Comparison of ENCODE assay signal across 8 mouse cellular contexts in genomic region chr3:34650621-34651361, GRCm38 (mm10). TPM values are rescaled to one million over a fixed set of nuclear protein-coding genes. Genes with fewer than 3 reads are reported as not detected.
A peak's percentile ranks its signal among the peaks of the same experiment; 100 is the strongest.
DNase-seq lines count a peak whose midpoint lies in the region; ATAC-seq and TF ChIP-seq lines count a peak whose summit lies in the region.

No protein-coding gene starts in this region.

- no peaks in the 10 kb centered on the region for H3K36me3 ChIP-seq in heart, postnatal 0 days (replicated peaks; ENCODE audit: control insufficient read depth, insufficient read depth, low read length)
- H3K36me3 ChIP-seq in liver, postnatal 0 days (replicated peaks; ENCODE audit: insufficient read depth, low read length), result no peaks in the 10 kb centered on the region

- H3K4me2 ChIP-seq in heart, postnatal 0 days (ENCODE audit: low read depth, low read length), result peak overlapping the region; percentile 54
- H3K4me2 ChIP-seq in liver, postnatal 0 days (ENCODE audit: low read depth, low read length), result peak overlapping the region; percentile 52; the same call in 1 of the 2 replicates

- under 1% methylated on average over 66 of the region's 67 CpGs for WGBS in heart, postnatal 0 days
- 3% methylated on average over 65 of the region's 67 CpGs for WGBS in liver, postnatal 0 days (ENCODE audit: insufficient replicate concordance)

- no peak for DNase-seq in layer of hippocampus, adult 2 months (ENCODE audit: low spot score in 2 of 2)
- no peak for DNase-seq in layer of hippocampus, adult 11-12 months (ENCODE audit: low spot score)
- peak; percentile 68 for DNase-seq in embryo, embryonic 10.5 days (ENCODE audit: low spot score)
- DNase-seq in heart, postnatal 0 days (ENCODE audit: low spot score), result no peak
- peak; percentile 34 for DNase-seq in liver, postnatal 0 days
- peak; percentile 26 for DNase-seq in testis, postnatal 14 days (ENCODE audit: low spot score)
- DNase-seq in spleen, postnatal 4 days (ENCODE audit: low spot score in 2 of 2), result no peak
- DNase-seq in spleen, adult 12 weeks (ENCODE audit: low spot score), result no peak

- TF ChIP-seq EP300 in heart, postnatal 0 days (IDR thresholded peaks at IDR 0.05; ENCODE audit: low read depth), result no peak
- no peak for TF ChIP-seq EP300 in liver, postnatal 0 days (IDR thresholded peaks at IDR 0.05; ENCODE audit: low read depth)

- TF ChIP-seq CTCF in layer of hippocampus, adult 2 months (conservative IDR thresholded peaks at IDR 0.05), result no peak
- TF ChIP-seq CTCF in heart, postnatal 0 days (IDR thresholded peaks at IDR 0.05; ENCODE audit: low read depth), result no peak
- TF ChIP-seq CTCF in liver, postnatal 0 days (IDR thresholded peaks at IDR 0.05; ENCODE audit: low read depth), result no peak

- peaks cover 5% of the 10 kb centered on the region; the same call in 1 of the 2 replicates for H3K4me1 ChIP-seq in heart, postnatal 0 days (ENCODE audit: control insufficient read depth, insufficient read depth)
- H3K4me1 ChIP-seq in liver, postnatal 0 days (ENCODE audit: insufficient read depth), result peaks cover 7% of the 10 kb centered on the region; the same call in 1 of the 2 replicates

- peak overlapping the region; percentile 76 for H3K27ac ChIP-seq in layer of hippocampus, adult 2 months
- no peak overlapping the region for H3K27ac ChIP-seq in heart, postnatal 0 days (ENCODE audit: low read depth)
- no peak overlapping the region for H3K27ac ChIP-seq in liver, postnatal 0 days (ENCODE audit: low read depth)

- no peak overlapping the region for H3K9ac ChIP-seq in heart, postnatal 0 days (replicated peaks; ENCODE audit: low read depth, low read length)
- no peak overlapping the region for H3K9ac ChIP-seq in liver, postnatal 0 days (replicated peaks)

- H3K9me3 ChIP-seq in heart, postnatal 0 days (replicated peaks; ENCODE audit: control insufficient read depth, low read length), result no peaks in the 10 kb centered on the region
- no peaks in the 10 kb centered on the region for H3K9me3 ChIP-seq in liver, postnatal 0 days (ENCODE audit: low read length)

- ATAC-seq in heart, postnatal 0 days (ENCODE audit: insufficient read depth, low read depth), result peak; percentile 39; the same call in 1 of the 2 replicates
- no peak for ATAC-seq in liver, postnatal 0 days

- H3K27me3 ChIP-seq in heart, postnatal 0 days (ENCODE audit: control insufficient read depth, insufficient read depth, low read length), result peaks cover 93% of the 10 kb centered on the region
- peaks cover 93% of the 10 kb centered on the region for H3K27me3 ChIP-seq in liver, postnatal 0 days (ENCODE audit: insufficient read depth, low read length)

- H3K4me3 ChIP-seq in layer of hippocampus, adult 2 months, result peak overlapping the region; percentile 57
- H3K4me3 ChIP-seq in heart, postnatal 0 days (ENCODE audit: low read depth, low read length), result peak overlapping the region; percentile 41
- peak overlapping the region; percentile 35; the same call in 1 of the 2 replicates for H3K4me3 ChIP-seq in liver, postnatal 0 days (ENCODE audit: low read depth, low read length)

RNA-seq across cellular contexts. Expression of gene Sox2, which starts 0.6 kb away (rescaled TPM):
- total RNA-seq in layer of hippocampus, adult 2 months (2021), result 10 to 100 TPM; 41.1 to 45.9 TPM
- total RNA-seq in heart, postnatal 0 days (2014; rRNA removed; ENCODE audit: low replicate concordance), result 1.1 TPM in 1 of 2 replicates, not detected in the other
- 0.11 TPM in 1 of 2 replicates, not detected in the other for polyA plus RNA-seq in heart, postnatal 0 days (2015; fragmentation: Nextera tagmentation; extraction: Ambion mirVana)
- not detected in 2 replicates for polyA plus RNA-seq in liver, postnatal 0 days (2015; fragmentation: Nextera tagmentation; extraction: Ambion mirVana)

Comparison
In these comparisons a context has a peak if more than half of its experiments do, and no peak if none do; other contexts are left out.
1. DNase-seq: peak in embryo, embryonic 10.5 days (single experiment), liver, postnatal 0 days (single experiment) and testis, postnatal 14 days (single experiment); none in layer of hippocampus, adult 2 months (0 of 2), layer of hippocampus, adult 11-12 months (single experiment), heart, postnatal 0 days (single experiment), spleen, postnatal 4 days (0 of 2) and spleen, adult 12 weeks (single experiment).
2. RNA of gene Sox2, which starts 0.6 kb away (total RNA-seq): 41.1 to 45.9 TPM in layer of hippocampus, adult 2 months; 1.1 TPM in heart, postnatal 0 days; every median in the first group is over 10 times any median in the second.
3. Peak in every context shown above with its lines, with median percentiles within 50 percentile points of each other: H3K4me3 ChIP-seq.